12 mouse cellular contexts compared by ENCODE assay signal in the genomic region with DNA sequence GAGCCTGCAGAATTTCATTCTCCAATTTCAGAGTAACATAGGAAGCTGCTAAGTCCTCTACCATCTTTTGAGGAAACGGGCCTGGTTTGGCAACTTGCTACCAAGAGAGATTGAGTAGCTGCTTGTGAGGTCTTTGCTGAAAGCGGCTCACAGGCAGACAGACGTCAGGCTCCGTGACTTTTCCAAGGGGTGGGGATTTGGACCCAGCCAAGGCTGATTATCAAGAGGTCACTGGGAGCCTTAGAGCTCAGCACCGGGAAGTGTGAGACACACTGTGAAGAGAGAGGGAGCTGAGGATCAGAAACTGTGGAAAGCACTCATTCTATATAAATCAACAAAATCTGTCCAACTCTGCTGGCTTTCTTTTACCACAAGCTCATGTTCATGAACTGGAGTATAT. TPM values are rescaled to one million over a fixed set of nuclear protein-coding genes. Genes with fewer than 3 reads are reported as not detected.
DNase-seq lines count a peak whose midpoint lies in the region.
"Had no signal": no experiment of that assay in that cellular context is flagged by ENCODE, and none has a peak within 500 bp of the region (broad histone marks: within the 10 kb centered on the region; RNA-seq: fewer than 3 reads in every experiment).

No protein-coding gene starts in this region.

- intact Hi-C loops in heart, postnatal 14 days (cut with DNase I) = no loop called here

- DNase-seq in embryo, embryonic 10 days (ENCODE audit: low spot score) = peak; percentile 3
- DNase-seq in embryo, embryonic 9.5 days (ENCODE audit: extremely low spot score) = no peak
- DNase-seq in gastrocnemius, postnatal 10 days = peak; percentile 34
- peak; percentile 11 to 40 for DNase-seq in heart, postnatal 14 days
- peak; percentile 5 for DNase-seq in lung, postnatal 36 days
- DNase-seq in cerebellum, adult 18-20 months = no peak
- no peak for DNase-seq in spleen, adult 12 weeks (ENCODE audit: low spot score)
- no peak for DNase-seq in adrenal gland, postnatal 14 days
- DNase-seq: adrenal gland, adult 2 months; cerebellum, adult 2 months; midbrain, embryonic 14.5 days had no signal

RNA-seq across cellular contexts. Expression of a gene that starts 0.9 kb away (rescaled TPM):
- total RNA-seq in gastrocnemius, postnatal 10 days (2021) = 10 to 100 TPM; 16.9 to 18.7 TPM
- 1 to 10 TPM; 1.5 to 1.6 TPM for total RNA-seq in heart, postnatal 14 days (2021)
- total RNA-seq in adrenal gland, postnatal 14 days (2021) = 0.34 and 0.52 TPM in 2 replicates
- total RNA-seq: neutrophil, adult 5-6 weeks had no signal

Comparison
In these comparisons a context has a peak if more than half of its experiments do, and no peak if none do; other contexts are left out.
1. DNase-seq: peak in embryo, embryonic 10 days (single experiment), gastrocnemius, postnatal 10 days (single experiment), heart, postnatal 14 days (2 of 2) and lung, postnatal 36 days (single experiment); none in embryo, embryonic 9.5 days (single experiment), cerebellum, adult 18-20 months (0 of 2), spleen, adult 12 weeks (single experiment) and adrenal gland, postnatal 14 days (single experiment).
2. RNA of a gene that starts 0.9 kb away (total RNA-seq): 16.9 to 18.7 TPM in gastrocnemius, postnatal 10 days; 1.5 to 1.6 TPM in heart, postnatal 14 days and 0.34 to 0.52 TPM in adrenal gland, postnatal 14 days; every median in the first group is over 4 times any median in the second.